Mouse (Mus musculus): ENCODE data around the gene Ybey.

Gene Ybey

GRCm38 (mm10) chr10:76445996-76446681 lies 22.8 kb downstream of the Ybey start:
- no peak for DNase-seq (ENCODE audit: low read depth in 2 of 2, low spot score in 2 of 2)

- DNase-seq (ENCODE audit: low read depth in 2 of 2, low spot score in 2 of 2): peak; percentile 93 to 96
These were observed 26.5 kb downstream of the Ybey start, which contains the start of gene Pcnt for GRCm38 (mm10) chr10:76442178-76443088. Gene Pcnt, minus strand, starts transcription at chr10:76442786.

GRCm38 (mm10) chr10:76440281-76440680 lies 28.6 kb downstream of the Ybey start, which contains the start of gene AC141477.1:
Gene AC141477.1, minus strand, starts transcription at chr10:76440444.
- DNase-seq (ENCODE audit: low read depth in 2 of 2, low spot score in 2 of 2): no peak

GRCm38 (mm10) chr10:76439107-76439890 lies 29.6 kb downstream of the Ybey start:
- DNase-seq (ENCODE audit: low read depth in 2 of 2, low spot score in 2 of 2): no peak

- no peak for DNase-seq (ENCODE audit: low read depth in 2 of 2, low spot score in 2 of 2)
These were observed 35.0 kb downstream of the Ybey start for GRCm38 (mm10) chr10:76433925-76434324.

GRCm38 (mm10) chr10:76425674-76426073 lies 43.2 kb downstream of the Ybey start:
- no peak for DNase-seq (ENCODE audit: low read depth in 2 of 2, low spot score in 2 of 2)

GRCm38 (mm10) chr10:76416811-76417210 lies 52.1 kb downstream of the Ybey start:
- DNase-seq (ENCODE audit: low read depth in 2 of 2, low spot score in 2 of 2): no peak
